Mouse (Mus musculus) T-helper 2 cell (primary cell): ENCODE results near the gene Arhgef15.

ENCODE experiments used
- in situ Hi-C: fragments of 300-600 bp; cut with MboI, MseI; formaldehyde crosslinking; loops from one replicate; pipeline ENCODE4 v1.15.1; 2025; ENCODE audit warnings: high pct_unique_total_duplicates

Gene Arhgef15

GRCm38 (mm10) chr11:68924749-68925148, 32.5 kb downstream of the Arhgef15 start:
- in situ Hi-C loops: no loop called here

- in situ Hi-C loops: no loop called here
Measured at GRCm38 (mm10) chr11:68923191-68923590, 34.1 kb downstream of the Arhgef15 start.

GRCm38 (mm10) chr11:68914566-68914965, 42.7 kb downstream of the Arhgef15 start:
- in situ Hi-C loops: loop anchor here (5.0 kb wide), 1 partner anchor 38 kb away; no protein-coding TSS in a partner anchor

GRCm38 (mm10) chr11:68911531-68912177, 45.6 kb downstream of the Arhgef15 start:
- in situ Hi-C loops: loop anchor here (5.0 kb wide), 1 partner anchor 41 kb away; no protein-coding TSS in a partner anchor

- in situ Hi-C loops: loop anchor here (5.0 kb wide), 1 partner anchor 78 kb away; no protein-coding TSS in a partner anchor
Measured at GRCm38 (mm10) chr11:68908846-68909503, 48.3 kb downstream of the Arhgef15 start.

GRCm38 (mm10) chr11:68907251-68907650, 50.0 kb downstream of the Arhgef15 start:
- in situ Hi-C loops: loop anchor here (5.0 kb wide), 1 partner anchor 80 kb away; no protein-coding TSS in a partner anchor

- in situ Hi-C loops: loop anchor here (5.0 kb wide), 1 partner anchor 81 kb away; no protein-coding TSS in a partner anchor
Measured at GRCm38 (mm10) chr11:68906461-68906790, 50.9 kb downstream of the Arhgef15 start.

GRCm38 (mm10) chr11:68905665-68906460, 51.4 kb downstream of the Arhgef15 start:
- in situ Hi-C loops: loop anchor here (5.0 kb wide), 1 partner anchor 81 kb away; no protein-coding TSS in a partner anchor

- in situ Hi-C loops: loop anchor here (5.0 kb wide), 1 partner anchor 82 kb away; no protein-coding TSS in a partner anchor
Measured at GRCm38 (mm10) chr11:68905138-68905531, 52.1 kb downstream of the Arhgef15 start.

GRCm38 (mm10) chr11:68904375-68905137, 52.7 kb downstream of the Arhgef15 start:
- in situ Hi-C loops: loop anchor here (5.0 kb wide), 1 partner anchor 83 kb away; no protein-coding TSS in a partner anchor

GRCm38 (mm10) chr11:68903775-68904174, 53.5 kb downstream of the Arhgef15 start:
- in situ Hi-C loops: no loop called here

- in situ Hi-C loops: no loop called here
Measured at GRCm38 (mm10) chr11:68902823-68903222, 54.5 kb downstream of the Arhgef15 start.

- in situ Hi-C loops: no loop called here
Measured at GRCm38 (mm10) chr11:68902367-68902766, 54.9 kb downstream of the Arhgef15 start.

- in situ Hi-C loops: no loop called here
Measured at GRCm38 (mm10) chr11:68902047-68902364, 55.3 kb downstream of the Arhgef15 start.

- in situ Hi-C loops: no loop called here
Measured at GRCm38 (mm10) chr11:68901351-68902046, 55.8 kb downstream of the Arhgef15 start, which contains the start of gene Rpl26. Gene Rpl26 (plus strand): TSS chr11:68901583.

GRCm38 (mm10) chr11:68900519-68901350, 56.5 kb downstream of the Arhgef15 start:
- in situ Hi-C loops: no loop called here

- in situ Hi-C loops: no loop called here
Measured at GRCm38 (mm10) chr11:68899815-68900214, 57.5 kb downstream of the Arhgef15 start.

- in situ Hi-C loops: no loop called here
Measured at GRCm38 (mm10) chr11:68898790-68899189, 58.5 kb downstream of the Arhgef15 start.

- in situ Hi-C loops: no loop called here
Measured at GRCm38 (mm10) chr11:68897838-68898237, 59.4 kb downstream of the Arhgef15 start.

GRCm38 (mm10) chr11:68897120-68897519, 60.2 kb downstream of the Arhgef15 start:
- in situ Hi-C loops: no loop called here
